Mouse (Mus musculus): ENCODE data around the gene Cep57l1. TPM values are rescaled to one million over a fixed set of nuclear protein-coding genes. Genes with fewer than 3 reads are reported as not detected.

Cep57l1 gene
- polyA plus RNA-seq, 1 experiment from 2014 or later: 11.8 TPM

GRCm38 (mm10) chr10:41677396-41677795 lies 132.3 kb downstream of the Cep57l1 start:
- no peak overlapping the region for H3K27ac ChIP-seq
- 68% methylated on average over 8 of the region's 8 CpGs for WGBS
- no peak overlapping the region for H3K4me2 ChIP-seq (replicated peaks)
- H3K4me1 ChIP-seq (replicated peaks; ENCODE audit: control insufficient read depth, insufficient read depth, low read length): peaks cover 4% of the 10 kb centered on the region; the same call in 1 of the 2 replicates
- no peak overlapping the region for H3K4me3 ChIP-seq (replicated peaks; ENCODE audit: low read length)
- H3K9ac ChIP-seq: no peak overlapping the region
- H3K9me3 ChIP-seq (ENCODE audit: control insufficient read depth, low read length): no peaks in the 10 kb centered on the region
- no peak for ATAC-seq (ENCODE audit: low FRiP score)
- DNase-seq (ENCODE audit: low spot score): no peak
- no peaks in the 10 kb centered on the region for H3K36me3 ChIP-seq (replicated peaks; ENCODE audit: control insufficient read depth, insufficient read depth)
- H3K27me3 ChIP-seq (ENCODE audit: control insufficient read depth, insufficient read depth, low read length): no peaks in the 10 kb centered on the region

DNA sequence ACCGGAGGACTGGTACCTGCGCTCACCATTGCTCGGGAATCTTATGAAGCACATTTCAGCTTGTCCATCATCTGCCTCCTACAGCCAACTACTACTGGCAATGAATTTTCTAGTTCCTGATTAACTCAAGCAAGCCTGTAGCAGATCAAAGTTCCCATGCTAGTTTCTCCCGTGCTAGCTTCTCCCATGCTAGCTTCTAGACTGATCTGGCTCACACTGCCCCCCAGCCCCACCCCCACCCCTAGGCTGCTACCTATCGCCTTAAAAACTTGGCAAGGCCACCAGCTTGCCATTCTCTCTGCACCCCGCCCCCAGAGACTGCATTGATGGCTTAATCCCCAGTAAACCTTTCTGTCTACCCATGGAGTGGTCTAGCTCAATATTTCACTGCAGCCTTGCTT lies 133.0 kb downstream of the Cep57l1 start:
- Histone ChIP-seq H3K4me3 (replicated peaks; ENCODE audit: low read length) (no peak overlapping the region), H3K9me3 (ENCODE audit: control insufficient read depth, low read length) (no peaks in the 10 kb centered on the region), H3K4me1 (replicated peaks; ENCODE audit: control insufficient read depth, insufficient read depth, low read length) (peaks cover 4% of the 10 kb centered on the region; the same call in 1 of the 2 replicates), H3K27ac (no peak overlapping the region), H3K9ac (no peak overlapping the region), H3K4me2 (replicated peaks) (no peak overlapping the region), H3K27me3 (ENCODE audit: control insufficient read depth, insufficient read depth, low read length) (no peaks in the 10 kb centered on the region), H3K36me3 (replicated peaks; ENCODE audit: control insufficient read depth, insufficient read depth) (no peaks in the 10 kb centered on the region)
- ATAC-seq (ENCODE audit: low FRiP score) (no peak), DNase-seq (ENCODE audit: low spot score) (no peak)
- 83% methylated on average over 6 of the region's 6 CpGs for WGBS

- WGBS: 93% methylated on average over 6 of the region's 6 CpGs
- Histone ChIP-seq H3K27ac (no peak overlapping the region), H3K4me1 (replicated peaks; ENCODE audit: control insufficient read depth, insufficient read depth, low read length) (peaks cover 4% of the 10 kb centered on the region; the same call in 1 of the 2 replicates), H3K36me3 (replicated peaks; ENCODE audit: control insufficient read depth, insufficient read depth) (no peaks in the 10 kb centered on the region), H3K27me3 (ENCODE audit: control insufficient read depth, insufficient read depth, low read length) (no peaks in the 10 kb centered on the region), H3K9me3 (ENCODE audit: control insufficient read depth, low read length) (no peaks in the 10 kb centered on the region), H3K4me2 (replicated peaks) (no peak overlapping the region), H3K4me3 (replicated peaks; ENCODE audit: low read length) (no peak overlapping the region), H3K9ac (no peak overlapping the region)
- DNase-seq (ENCODE audit: low spot score) (no peak), ATAC-seq (ENCODE audit: low FRiP score) (no peak)
These were observed 133.7 kb downstream of the Cep57l1 start for GRCm38 (mm10) chr10:41675842-41676571.

DNA sequence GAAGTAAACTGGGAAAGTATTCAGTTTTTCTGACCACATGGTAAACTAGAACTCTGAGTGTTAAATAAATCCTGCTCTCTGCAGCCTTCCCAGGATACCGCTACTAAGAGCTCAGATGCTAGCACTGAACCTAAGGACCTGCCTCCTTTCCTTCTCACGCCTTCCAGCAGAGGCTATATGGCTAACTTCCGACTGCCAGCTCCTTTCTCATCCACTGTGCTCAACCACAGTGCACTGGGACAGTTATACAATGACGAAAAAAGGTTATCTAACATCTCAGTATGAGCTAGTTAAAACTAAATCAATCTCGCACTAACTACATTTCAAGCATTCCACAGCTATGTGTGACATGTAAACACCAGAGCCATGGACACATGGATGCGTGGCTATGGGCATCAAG lies 134.4 kb downstream of the Cep57l1 start:
- Histone ChIP-seq H3K4me1 (replicated peaks; ENCODE audit: control insufficient read depth, insufficient read depth, low read length) (peaks cover 4% of the 10 kb centered on the region; the same call in 1 of the 2 replicates), H3K36me3 (replicated peaks; ENCODE audit: control insufficient read depth, insufficient read depth) (no peaks in the 10 kb centered on the region), H3K9me3 (ENCODE audit: control insufficient read depth, low read length) (no peaks in the 10 kb centered on the region), H3K4me3 (replicated peaks; ENCODE audit: low read length) (no peak overlapping the region), H3K27ac (no peak overlapping the region), H3K4me2 (replicated peaks) (no peak overlapping the region), H3K9ac (no peak overlapping the region), H3K27me3 (ENCODE audit: control insufficient read depth, insufficient read depth, low read length) (no peaks in the 10 kb centered on the region)
- ATAC-seq (ENCODE audit: low FRiP score) (no peak), DNase-seq (ENCODE audit: low spot score) (no peak)
- 86% methylated on average over 6 of the region's 6 CpGs for WGBS

DNA sequence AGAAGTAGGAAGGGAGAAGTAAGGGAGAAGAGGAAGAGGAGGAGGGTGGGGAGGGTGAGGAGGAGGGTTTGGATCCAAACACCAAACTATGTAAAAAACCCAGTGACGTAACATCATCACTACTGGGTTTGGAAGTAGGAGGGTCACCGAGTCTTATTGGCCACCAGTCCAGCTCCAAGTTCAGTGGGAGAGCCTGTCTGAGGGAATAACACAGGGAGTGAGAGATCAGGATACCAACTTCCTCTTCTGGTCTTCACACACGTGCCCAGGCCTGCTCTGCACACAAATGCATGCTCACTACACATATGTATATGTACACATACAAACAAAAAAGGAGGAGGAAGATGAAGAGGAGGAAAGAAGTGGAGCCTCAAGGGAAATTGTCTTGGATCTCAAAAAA lies 135.3 kb downstream of the Cep57l1 start:
- no peaks in the 10 kb centered on the region for H3K9me3 ChIP-seq (ENCODE audit: control insufficient read depth, low read length)
- no peak overlapping the region for H3K4me3 ChIP-seq (replicated peaks; ENCODE audit: low read length)
- ATAC-seq (ENCODE audit: low FRiP score) (no peak), DNase-seq (ENCODE audit: low spot score) (no peak)
- 89% methylated on average over 3 of the region's 3 CpGs for WGBS
- H3K36me3 ChIP-seq (replicated peaks; ENCODE audit: control insufficient read depth, insufficient read depth): no peaks in the 10 kb centered on the region
- H3K27me3 ChIP-seq (ENCODE audit: control insufficient read depth, insufficient read depth, low read length): no peaks in the 10 kb centered on the region
- peaks cover 4% of the 10 kb centered on the region; the same call in 1 of the 2 replicates for H3K4me1 ChIP-seq (replicated peaks; ENCODE audit: control insufficient read depth, insufficient read depth, low read length)
- no peak overlapping the region for H3K4me2 ChIP-seq (replicated peaks)
- H3K27ac ChIP-seq: no peak overlapping the region
- no peak overlapping the region for H3K9ac ChIP-seq

GRCm38 (mm10) chr10:41670196-41670595 lies 139.5 kb downstream of the Cep57l1 start:
- peaks cover 12% of the 10 kb centered on the region; the same call in 1 of the 2 replicates for H3K9me3 ChIP-seq (ENCODE audit: control insufficient read depth, low read length)
- no peak overlapping the region for H3K4me2 ChIP-seq (replicated peaks)
- H3K4me3 ChIP-seq (replicated peaks; ENCODE audit: low read length): no peak overlapping the region
- no peaks in the 10 kb centered on the region for H3K36me3 ChIP-seq (replicated peaks; ENCODE audit: control insufficient read depth, insufficient read depth)
- ATAC-seq (ENCODE audit: low FRiP score): no peak
- H3K4me1 ChIP-seq (replicated peaks; ENCODE audit: control insufficient read depth, insufficient read depth, low read length): no peaks in the 10 kb centered on the region
- WGBS: 87% methylated on average over 5 of the region's 5 CpGs
- no peak overlapping the region for H3K27ac ChIP-seq
- H3K27me3 ChIP-seq (ENCODE audit: control insufficient read depth, insufficient read depth, low read length): no peaks in the 10 kb centered on the region
- H3K9ac ChIP-seq: no peak overlapping the region
- DNase-seq (ENCODE audit: low spot score): no peak

Small RNA genes within 50 kb of the gene (microRNA-seq; reads per million reads assigned to microRNA genes)
- gene Mir3473b: not detected

Other genes starting within 250 kb of the Cep57l1 start
- 1.0 and 2.7 TPM in 2 replicates for gene Ccdc162, start 93.2 kb downstream of the Cep57l1 start, polyA plus RNA-seq (2014; fragmentation: Nextera tagmentation; extraction: Ambion mirVana)
- 37.1 and 42.7 TPM in 2 replicates for gene Sesn1, start 64 bp upstream of the Cep57l1 start, polyA plus RNA-seq (2014; fragmentation: Nextera tagmentation; extraction: Ambion mirVana)
- 12.4 and 12.7 TPM in 2 replicates for gene Armc2, start 208.6 kb upstream of the Cep57l1 start, polyA plus RNA-seq (2014; fragmentation: Nextera tagmentation; extraction: Ambion mirVana)